Mouse (Mus musculus) kidney, adult 2 months (tissue): Measurements from ENCODE around the gene Npvf.

ENCODE experiments used
- CTCF ChIP-seq: fragments of 200-500 bp; conservative IDR thresholded peaks from 2 replicates; pipeline ENCODE4 v1.5.1; 2011; ENCODE audit warnings: low read depth, mild to moderate bottlenecking, control low read depth, low read length, moderate library complexity, mixed read lengths; ENCODE audit not compliant: insufficient read depth, insufficient read length
- POLR2A ChIP-seq: fragments of 200-500 bp; IDR thresholded peaks from one replicate; pipeline ENCODE4 v1.6.1; 2011; ENCODE audit warnings: low read depth, low read length, control low read depth

DNA sequence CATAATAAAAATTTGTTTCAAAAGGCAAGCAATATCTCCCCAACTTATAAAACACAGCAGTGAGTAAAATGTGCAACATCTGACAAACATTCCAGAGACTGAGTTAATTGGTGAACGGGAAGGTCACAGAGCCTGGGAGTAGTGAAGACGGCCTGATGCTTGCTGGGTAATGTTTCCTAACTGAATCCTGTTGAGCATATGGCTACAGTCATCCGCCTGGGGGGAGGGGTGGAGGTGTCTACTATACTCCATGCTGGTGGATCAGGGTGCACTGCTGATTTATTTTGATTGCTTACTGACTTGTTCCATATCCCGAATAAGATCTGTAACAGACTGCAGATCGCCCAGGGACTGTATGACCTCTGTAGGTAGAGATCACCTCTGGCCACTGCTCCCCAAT lies 12.3 kb downstream of the Npvf start:
- TF ChIP-seq CTCF (no peak), POLR2A (no peak)
